Mouse (Mus musculus) cerebellum, adult 2 months (tissue): ENCODE data around the gene Ptges2. TPM values are rescaled to one million over a fixed set of nuclear protein-coding genes. Genes with fewer than 3 reads are reported as not detected.

ENCODE experiments used
- DNase-seq, 2 experiments: peaks; one replicate each; pipeline ENCODE4 v3.0.0; 2021
- H3K27ac ChIP-seq: fragments of 200-500 bp; 2 replicates; pipeline ENCODE4 v1.5.1; 2012; ENCODE audit warnings: low read length, control low read depth, inconsistent platforms; ENCODE audit not compliant: insufficient read depth
- H3K27me3 ChIP-seq: fragments of 200-500 bp; 2 replicates; pipeline ENCODE4 v1.6.1; 2012; ENCODE audit warnings: inconsistent platforms, mild to moderate bottlenecking, low read length, moderate library complexity; ENCODE audit not compliant: control insufficient read depth, insufficient read depth
- H3K4me1 ChIP-seq: fragments of 200-500 bp; 2 replicates; pipeline ENCODE4 v1.6.1; 2011; ENCODE audit warnings: low read length; ENCODE audit not compliant: control insufficient read depth, insufficient read depth
- H3K4me3 ChIP-seq: fragments of 200-500 bp; replicated peaks from 2 replicates; pipeline ENCODE3; 2011; ENCODE audit warnings: mild to moderate bottlenecking, low read depth, low read length, control low read depth; ENCODE audit not compliant: insufficient read depth
- CTCF ChIP-seq: fragments of 200-500 bp; IDR thresholded peaks from 2 replicates; pipeline ENCODE4 v1.5.1; 2011; ENCODE audit warnings: low read depth, mild to moderate bottlenecking, control low read depth, low read length, moderate library complexity, borderline replicate concordance; ENCODE audit not compliant: insufficient read depth
- POLR2A ChIP-seq: fragments of 200-500 bp; IDR thresholded peaks from 2 replicates; pipeline ENCODE4 v1.6.1; 2011; ENCODE audit warnings: low read length, control low read depth, borderline replicate concordance; ENCODE audit not compliant: insufficient read depth
- WGBS: fragments of 180-500 bp; shearing (Covaris S2); methylation state at CpG from one replicate; pipeline ENCODE4 v1.1.7; 2018; 5-methylcytosine and 5-hydroxymethylcytosine counted together
- polyA plus RNA-seq: library from polyadenylated mRNA; depleted of rRNA; stranded (reverse); fragments of >200 nt; gene quantifications from 2 replicates; pipeline ENCODE4 v1.2.3, GENCODE M21; 2012

Ptges2 gene
- polyA plus RNA-seq, 1 experiment, result 60.9 TPM

- no peaks in the 10 kb centered on the region for H3K27me3 ChIP-seq
- no peak overlapping the region for H3K27ac ChIP-seq
- H3K4me1 ChIP-seq, result no peaks in the 10 kb centered on the region
- 54% methylated on average over 7 of the region's 7 CpGs for WGBS
- TF ChIP-seq POLR2A (no peak), CTCF (no peak)
- no peak overlapping the region for H3K4me3 ChIP-seq
- no peak for DNase-seq
Measured at GRCm38 (mm10) chr2:32411407-32411806, 15.7 kb downstream of the Ptges2 start.

DNA sequence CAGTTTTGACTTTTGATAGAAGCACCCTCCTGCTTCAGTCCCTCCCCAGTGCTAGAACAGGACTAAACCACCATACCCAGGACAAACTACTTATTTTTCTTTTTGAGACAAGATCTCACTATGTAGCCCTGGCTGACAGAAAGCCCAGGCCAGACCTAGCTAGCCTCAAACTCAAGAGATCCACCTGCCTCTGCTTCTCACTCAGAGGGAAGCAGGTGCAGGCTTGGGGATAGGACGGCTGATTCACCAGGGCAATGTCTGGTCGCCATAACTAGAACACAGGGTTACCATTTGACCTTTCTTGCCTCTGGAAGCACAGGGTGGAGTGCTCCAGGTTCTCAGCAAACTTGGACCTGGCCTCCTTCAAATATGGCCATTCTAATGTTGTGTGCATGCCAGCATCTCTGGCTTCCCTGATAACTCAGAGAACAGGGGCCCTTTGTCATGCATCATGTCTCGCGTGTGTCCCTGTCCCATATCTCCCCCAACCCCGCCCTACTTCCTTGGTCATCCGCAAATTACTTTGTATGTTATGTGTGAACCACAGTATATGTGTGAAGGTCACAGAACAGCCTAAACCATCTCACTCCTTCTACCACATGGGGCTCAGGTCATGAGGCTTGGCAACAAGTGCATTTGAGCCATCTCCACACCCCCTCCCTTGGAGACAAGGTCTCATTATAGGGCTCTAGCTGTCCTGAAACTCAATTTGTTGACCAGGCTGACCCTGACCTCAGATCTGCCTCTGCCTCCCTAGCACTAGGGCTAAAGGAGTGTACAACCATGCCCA lies 17.2 kb downstream of the Ptges2 start:
- Histone ChIP-seq H3K4me3 (no peak overlapping the region), H3K27me3 (no peaks in the 10 kb centered on the region), H3K27ac (no peak overlapping the region), H3K4me1 (no peaks in the 10 kb centered on the region)
- 91% methylated on average over 6 of the region's 6 CpGs for WGBS
- DNase-seq, result no peak
- TF ChIP-seq POLR2A (no peak), CTCF (no peak)

DNA sequence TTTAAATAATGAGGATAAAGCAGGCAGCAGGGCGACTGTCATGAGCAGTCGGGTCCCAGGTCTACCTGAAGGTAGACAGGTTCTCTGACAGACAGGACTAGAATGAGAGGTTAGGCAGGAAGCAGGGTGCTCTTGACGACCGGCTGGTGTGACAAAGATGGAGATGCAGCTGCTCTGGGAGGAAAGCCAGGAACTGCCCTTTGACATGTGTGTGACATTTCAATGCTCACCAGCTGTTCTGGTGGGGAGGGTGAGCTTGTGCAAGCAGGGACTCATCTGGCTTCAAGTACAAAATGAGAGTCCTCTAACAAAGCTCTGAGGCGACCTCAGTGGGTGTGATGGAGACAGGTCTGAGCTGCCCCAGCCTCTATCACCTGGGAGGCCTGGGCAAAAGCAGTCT lies 18.2 kb downstream of the Ptges2 start:
- Histone ChIP-seq H3K27ac (no peak overlapping the region), H3K4me3 (no peak overlapping the region), H3K27me3 (no peaks in the 10 kb centered on the region), H3K4me1 (peaks cover 7% of the 10 kb centered on the region)
- TF ChIP-seq CTCF (no peak), POLR2A (no peak)
- 47% methylated on average over 5 of the region's 5 CpGs for WGBS
- DNase-seq, result no peak

GRCm38 (mm10) chr2:32415801-32416200 lies 20.1 kb downstream of the Ptges2 start:
- TF ChIP-seq CTCF (no peak), POLR2A (no peak)
- WGBS, result 84% methylated on average over 12 of the region's 12 CpGs
- no peak overlapping the region for H3K4me3 ChIP-seq
- H3K27ac ChIP-seq, result no peak overlapping the region
- peaks cover 19% of the 10 kb centered on the region for H3K4me1 ChIP-seq
- no peak for DNase-seq
- H3K27me3 ChIP-seq, result no peaks in the 10 kb centered on the region

DNA sequence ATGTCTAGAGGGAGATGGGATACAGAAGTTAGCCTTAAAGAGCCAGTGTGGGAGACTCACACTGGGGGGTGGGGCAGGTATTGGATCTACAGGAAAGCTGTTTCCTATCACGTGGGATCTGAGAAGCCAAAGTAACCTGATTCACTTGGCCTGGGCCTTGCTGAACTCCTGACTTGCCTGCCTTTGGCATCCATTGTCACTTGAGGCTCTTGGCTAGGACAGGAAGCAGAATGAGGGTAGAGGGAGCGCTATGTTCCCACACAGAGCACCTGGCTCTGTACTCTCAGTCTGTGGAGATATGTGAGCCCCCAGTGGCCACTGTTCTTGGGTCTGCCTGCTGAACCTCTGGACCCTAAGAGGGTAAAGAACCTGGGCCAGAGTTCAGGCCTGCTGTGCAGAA lies 20.9 kb downstream of the Ptges2 start:
- TF ChIP-seq POLR2A (no peak), CTCF (no peak)
- H3K4me3 ChIP-seq, result no peak overlapping the region
- 90% methylated on average over 2 of the region's 2 CpGs for WGBS
- H3K4me1 ChIP-seq, result peaks cover 19% of the 10 kb centered on the region
- no peaks in the 10 kb centered on the region for H3K27me3 ChIP-seq
- no peak for DNase-seq
- no peak overlapping the region for H3K27ac ChIP-seq

DNA sequence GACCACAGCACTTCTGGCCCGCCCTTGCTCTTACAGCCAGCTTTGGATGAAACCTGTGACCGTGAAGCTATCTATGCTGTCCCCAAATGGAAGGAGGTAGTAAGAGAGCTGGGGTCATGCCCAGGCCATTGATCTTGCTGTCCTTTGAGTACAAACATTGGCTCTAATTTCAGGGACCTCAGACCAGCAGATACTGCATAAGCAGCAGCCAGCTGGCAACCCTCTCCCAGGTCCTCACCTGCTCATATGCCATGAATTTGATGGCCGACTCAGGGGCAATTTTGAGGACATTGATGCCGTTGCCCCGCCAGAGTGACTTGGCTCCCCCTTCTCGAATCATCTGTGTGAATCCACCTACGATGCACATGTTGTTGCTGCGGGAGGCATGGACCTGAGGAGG lies 21.8 kb downstream of the Ptges2 start:
- 87% methylated on average over 8 of the region's 8 CpGs for WGBS
- Histone ChIP-seq H3K27ac (no peak overlapping the region), H3K4me1 (peaks cover 22% of the 10 kb centered on the region), H3K27me3 (no peaks in the 10 kb centered on the region), H3K4me3 (no peak overlapping the region)
- no peak for DNase-seq
- TF ChIP-seq CTCF, result no peak
- TF ChIP-seq POLR2A, result no peak

- TF ChIP-seq CTCF (no peak), POLR2A (no peak)
- Histone ChIP-seq H3K4me1 (peaks cover 26% of the 10 kb centered on the region), H3K27me3 (no peaks in the 10 kb centered on the region), H3K27ac (peak overlapping the region; percentile 49), H3K4me3 (no peak overlapping the region)
- DNase-seq, result no peak
- WGBS, result 86% methylated on average over 12 of the region's 12 CpGs
Measured at GRCm38 (mm10) chr2:32418430-32419151, 22.9 kb downstream of the Ptges2 start.

DNA sequence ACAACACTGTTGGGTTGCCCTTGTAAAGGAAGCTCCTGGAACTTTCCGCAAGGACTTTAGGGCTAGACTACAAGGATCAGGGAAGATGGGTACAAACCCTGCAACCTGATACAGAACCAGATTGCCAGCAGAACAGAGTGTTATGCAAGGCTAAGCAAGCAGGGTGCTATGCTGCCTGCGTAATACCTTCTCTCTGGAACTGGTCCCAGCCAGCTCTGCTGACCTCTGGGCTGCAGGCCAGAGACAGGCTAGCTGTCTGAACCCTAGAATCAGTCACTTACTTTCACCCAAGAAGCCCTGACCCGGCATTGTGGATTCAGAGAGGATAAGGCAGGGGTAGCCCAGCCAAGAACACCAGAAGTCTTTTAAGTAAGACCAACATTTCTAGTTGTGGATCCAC lies 23.7 kb downstream of the Ptges2 start:
- 27% methylated on average over 3 of the region's 3 CpGs for WGBS
- no peak for TF ChIP-seq POLR2A
- no peak for TF ChIP-seq CTCF
- peaks cover 26% of the 10 kb centered on the region for H3K4me1 ChIP-seq
- peak overlapping the region; percentile 49 for H3K27ac ChIP-seq
- H3K27me3 ChIP-seq, result no peaks in the 10 kb centered on the region
- no peak overlapping the region for H3K4me3 ChIP-seq
- DNase-seq, result peak; percentile 75 to 84
